Mouse (Mus musculus) kidney, postnatal 0 days (tissue): ENCODE results near the gene Mgat2. TPM values are rescaled to one million over a fixed set of nuclear protein-coding genes. Genes with fewer than 3 reads are reported as not detected.

ENCODE experiments used
- ATAC-seq: fragments of 200-750 bp; cut with Nextera tagmentation; replicated peaks from 2 replicates; pipeline ENCODE4 v1.8.0; 2017; ENCODE audit warnings: low read depth, moderate number of reproducible peaks, moderate TSS enrichment, moderate library complexity; ENCODE audit not compliant: low FRiP score
- DNase-seq: peaks from one replicate; pipeline ENCODE4 v3.0.0-alpha.2; 2016; ENCODE audit warnings: low spot score
- H3K27ac ChIP-seq: fragments of 300-500 bp; sonication (generic); 2 replicates; pipeline ENCODE4 v1.5.1; 2014; ENCODE audit warnings: mild to moderate bottlenecking
- H3K27me3 ChIP-seq: fragments of 300-500 bp; sonication (generic); 2 replicates; pipeline ENCODE4 v1.6.1; 2014; ENCODE audit warnings: low read length, mixed read lengths; ENCODE audit not compliant: insufficient read depth
- H3K36me3 ChIP-seq: fragments of 300-500 bp; sonication (generic); 2 replicates; pipeline ENCODE4 v1.6.1; 2014; ENCODE audit warnings: low read length, mixed read lengths; ENCODE audit not compliant: insufficient read depth
- H3K4me1 ChIP-seq: fragments of 300-500 bp; sonication (generic); replicated peaks from 2 replicates; pipeline ENCODE4 v1.6.1; 2014; ENCODE audit warnings: antibody characterized with exemption, low read length, mixed read lengths; ENCODE audit not compliant: insufficient read depth
- H3K4me2 ChIP-seq: fragments of 300-500 bp; sonication (generic); 2 replicates; pipeline ENCODE4 v1.6.1; 2014; ENCODE audit warnings: mild to moderate bottlenecking, low read length, moderate library complexity, mixed read lengths
- H3K4me3 ChIP-seq: fragments of 300-500 bp; sonication (generic); replicated peaks from 2 replicates; pipeline ENCODE4 v1.5.1; 2014; ENCODE audit warnings: low read depth, low read length
- H3K9ac ChIP-seq: fragments of 300-500 bp; sonication (generic); 2 replicates; pipeline ENCODE4 v1.6.1; 2014; ENCODE audit warnings: low read depth, low read length
- H3K9me3 ChIP-seq: fragments of 300-500 bp; sonication (generic); replicated peaks from 2 replicates; pipeline ENCODE4 v1.6.1; 2016; ENCODE audit warnings: low read length, inconsistent platforms, mixed read lengths
- CTCF ChIP-seq: IDR thresholded peaks from 2 replicates; pipeline ENCODE4 v1.5.1; 2016; ENCODE audit warnings: antibody characterized with exemption, low read depth, mild to moderate bottlenecking, moderate library complexity
- WGBS: fragments of 180-500 bp; shearing (Covaris S2); extraction: QIAGEN DNeasy Blood & Tissue Kit; methylation state at CpG from one replicate; pipeline ENCODE4 v1.1.7; 2014; 5-methylcytosine and 5-hydroxymethylcytosine counted together
- polyA plus RNA-seq: library from polyadenylated mRNA; unstranded; fragments of >200 nt; fragmentation: Nextera tagmentation; extraction: Ambion mirVana; gene quantifications from 2 replicates; pipeline ENCODE4 v1.2.1, GENCODE M21; 2015

Gene Mgat2
- polyA plus RNA-seq, 1 experiment from 2014 or later, result 81.5 TPM

DNA sequence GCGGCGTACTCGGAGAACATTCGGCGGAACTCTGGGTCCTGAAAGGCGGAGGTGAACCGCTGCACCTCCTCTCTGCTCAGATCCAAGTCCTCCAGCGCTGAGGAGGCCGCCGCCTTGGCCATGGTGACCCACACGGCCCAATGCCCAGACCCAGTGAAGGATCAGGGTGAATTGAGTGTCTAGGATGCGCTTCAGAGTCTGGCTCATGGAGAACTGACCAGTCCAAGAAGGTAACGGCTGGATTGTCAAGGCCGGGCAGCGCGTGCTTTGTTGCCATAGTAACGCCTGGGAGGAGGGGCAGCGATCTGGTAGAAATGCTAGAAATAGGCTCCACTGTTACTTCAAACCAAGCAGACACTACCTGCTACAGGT, 14.2 kb downstream of the Mgat2 start, which contains the start of gene Dnaaf2:
TSS of gene Dnaaf2 (minus strand) at position 266 of the 372 bp plus-strand sequence.
- TF ChIP-seq CTCF, result no peak
- Histone ChIP-seq H3K27ac (peak within 1 kb of the TSS; percentile 91), H3K9ac (peak within 1 kb of the TSS; percentile 83), H3K27me3 (no peaks in the 10 kb centered on the region), H3K36me3 (peaks cover 10% of the 10 kb centered on the region; the same call in 1 of the 2 replicates), H3K4me1 (peaks cover 8% of the 10 kb centered on the region), H3K9me3 (no peaks in the 10 kb centered on the region), H3K4me2 (peak within 1 kb of the TSS; percentile 71), H3K4me3 (peak within 1 kb of the TSS; percentile 92)
- 0% methylated on average over 18 of the region's 18 CpGs for WGBS
- ATAC-seq, result peak; percentile 62
- peak; percentile 87 for DNase-seq

DNA sequence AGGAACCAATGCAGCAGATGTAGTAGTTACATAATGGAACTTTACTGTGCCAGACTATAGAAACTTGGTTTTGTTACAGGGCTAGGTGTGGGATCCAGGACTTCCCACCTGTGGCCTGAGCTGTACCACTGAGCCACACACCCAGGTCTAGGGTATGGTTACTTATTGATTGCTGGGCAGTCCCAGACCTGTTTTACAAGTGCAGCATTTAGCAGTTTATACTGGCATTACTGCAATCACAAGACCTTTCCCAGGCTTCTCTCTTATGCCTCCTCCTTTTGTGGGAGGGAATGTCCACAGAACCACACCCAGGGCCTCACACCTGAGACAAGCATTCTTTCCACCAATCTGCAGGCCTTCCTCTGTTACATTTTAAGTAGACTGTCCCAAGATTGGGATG, 15.0 kb downstream of the Mgat2 start:
- Histone ChIP-seq H3K36me3 (peaks cover 10% of the 10 kb centered on the region; the same call in 1 of the 2 replicates), H3K4me3 (no peak overlapping the region), H3K27ac (no peak overlapping the region), H3K4me1 (peaks cover 8% of the 10 kb centered on the region), H3K9me3 (no peaks in the 10 kb centered on the region), H3K9ac (no peak overlapping the region), H3K27me3 (no peaks in the 10 kb centered on the region), H3K4me2 (no peak overlapping the region)
- ATAC-seq, result no peak
- no peak for TF ChIP-seq CTCF
- DNase-seq, result no peak

GRCm38 (mm10) chr12:69204052-69204833, 20.3 kb downstream of the Mgat2 start, which contains the start of gene Gm49384:
Gene Gm49384 (minus strand): TSS chr12:69204267.
- Histone ChIP-seq H3K4me2 (no peak within 1 kb of the TSS), H3K27ac (no peak within 1 kb of the TSS), H3K9me3 (no peaks in the 10 kb centered on the region), H3K4me1 (no peaks in the 10 kb centered on the region), H3K4me3 (no peak within 1 kb of the TSS), H3K27me3 (no peaks in the 10 kb centered on the region), H3K36me3 (peaks cover 18% of the 10 kb centered on the region; the same call in 1 of the 2 replicates), H3K9ac (no peak within 1 kb of the TSS)
- WGBS, result 82% methylated on average over 16 of the region's 16 CpGs
- ATAC-seq, result no peak
- no peak for DNase-seq
- TF ChIP-seq CTCF, result no peak

DNA sequence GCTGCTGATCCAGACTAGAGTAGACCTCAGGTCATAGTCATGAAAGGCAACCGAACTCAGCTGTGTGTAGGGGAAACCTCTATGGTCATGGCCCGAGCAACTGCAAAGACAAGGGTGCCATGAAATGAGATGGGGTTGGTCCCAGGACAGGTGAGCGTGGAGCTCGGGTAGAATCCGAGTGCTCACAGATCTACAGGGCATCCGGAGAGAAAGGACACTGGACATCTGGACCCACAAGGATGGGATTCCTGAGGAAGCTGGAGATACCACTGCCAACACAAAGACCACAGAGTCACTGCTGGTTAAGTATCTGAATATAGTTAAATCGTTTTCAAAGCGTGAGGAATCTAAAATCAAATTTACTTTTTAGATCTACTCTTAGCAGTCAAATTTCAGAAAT, 23.4 kb downstream of the Mgat2 start:
- Histone ChIP-seq H3K4me3 (no peak overlapping the region), H3K9ac (no peak overlapping the region), H3K4me2 (no peak overlapping the region), H3K27me3 (no peaks in the 10 kb centered on the region), H3K36me3 (peaks cover 15% of the 10 kb centered on the region; the same call in 1 of the 2 replicates), H3K9me3 (no peaks in the 10 kb centered on the region), H3K27ac (no peak overlapping the region), H3K4me1 (no peaks in the 10 kb centered on the region)
- TF ChIP-seq CTCF, result no peak
- ATAC-seq (no peak), DNase-seq (no peak)
- WGBS, result 89% methylated on average over 8 of the region's 8 CpGs

DNA sequence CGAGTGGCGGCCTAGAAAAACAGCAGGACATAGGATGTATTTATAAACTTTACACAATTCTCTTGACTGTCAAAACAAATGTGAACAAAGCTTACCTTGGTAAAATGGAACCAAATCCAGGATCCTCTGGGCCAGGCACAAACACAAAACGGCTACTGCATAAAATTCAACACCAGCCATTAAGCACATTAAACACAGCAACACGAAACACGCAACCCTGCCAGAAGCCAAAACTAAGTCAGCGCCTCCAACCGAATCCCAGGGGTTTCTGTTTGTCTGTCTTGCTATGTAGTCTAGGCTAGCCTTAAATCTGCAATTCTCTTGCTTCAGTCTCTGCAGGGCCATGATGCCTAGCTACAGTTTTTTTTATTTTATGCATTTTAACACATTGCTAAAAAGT, 24.0 kb downstream of the Mgat2 start:
- Histone ChIP-seq H3K9me3 (no peaks in the 10 kb centered on the region), H3K4me3 (no peak overlapping the region), H3K27ac (no peak overlapping the region), H3K4me1 (no peaks in the 10 kb centered on the region), H3K36me3 (0 out of 2 replicates have a peak, but pooled peaks cover 15% of the 10 kb centered on the region), H3K9ac (no peak overlapping the region), H3K4me2 (no peak overlapping the region), H3K27me3 (no peaks in the 10 kb centered on the region)
- WGBS, result 95% methylated on average over 7 of the region's 7 CpGs
- ATAC-seq (no peak), DNase-seq (no peak)
- TF ChIP-seq CTCF, result no peak

- no peak for ATAC-seq
- Histone ChIP-seq H3K36me3 (peaks cover 19% of the 10 kb centered on the region; the same call in 1 of the 2 replicates), H3K4me1 (no peaks in the 10 kb centered on the region)
Measured at GRCm38 (mm10) chr12:69208520-69208919, 24.6 kb downstream of the Mgat2 start.

More at GRCm38 (mm10) chr12:69208520-69208919, 24.6 kb downstream of the Mgat2 start:
- Histone ChIP-seq H3K9ac (no peak overlapping the region), H3K27ac (no peak overlapping the region), H3K27me3 (no peaks in the 10 kb centered on the region), H3K4me2 (no peak overlapping the region), H3K4me3 (no peak overlapping the region), H3K9me3 (no peaks in the 10 kb centered on the region)
- WGBS, result 96% methylated on average over 2 of the region's 2 CpGs
- no peak for DNase-seq
- peak; percentile 50 for TF ChIP-seq CTCF
